Mouse (Mus musculus): ENCODE measurements around the gene Avpr1b.

- TF ChIP-seq POLR2A (IDR thresholded peaks at IDR 0.05; ENCODE audit: borderline replicate concordance, extremely low read depth, insufficient read depth, insufficient read length, poor library complexity, severe bottlenecking) (no peak), CTCF (IDR thresholded peaks at IDR 0.05; ENCODE audit: borderline replicate concordance, extremely low read depth, insufficient read depth, insufficient read length) (no peak)
Observed at GRCm38 (mm10) chr1:131660266-131660665, 61.2 kb downstream of the Avpr1b start.

Data from brain, embryonic 14.5 days (tissue).